Mouse (Mus musculus): ENCODE results near the gene Mocs1.
A peak's percentile ranks its signal among the peaks of the same experiment; 100 is the strongest.
"Not testable (repeated sequence)": the region's sequence is repeated elsewhere in the genome, so short reads cannot be mapped to it uniquely, and the experiment has no call there.

Gene Mocs1

DNA sequence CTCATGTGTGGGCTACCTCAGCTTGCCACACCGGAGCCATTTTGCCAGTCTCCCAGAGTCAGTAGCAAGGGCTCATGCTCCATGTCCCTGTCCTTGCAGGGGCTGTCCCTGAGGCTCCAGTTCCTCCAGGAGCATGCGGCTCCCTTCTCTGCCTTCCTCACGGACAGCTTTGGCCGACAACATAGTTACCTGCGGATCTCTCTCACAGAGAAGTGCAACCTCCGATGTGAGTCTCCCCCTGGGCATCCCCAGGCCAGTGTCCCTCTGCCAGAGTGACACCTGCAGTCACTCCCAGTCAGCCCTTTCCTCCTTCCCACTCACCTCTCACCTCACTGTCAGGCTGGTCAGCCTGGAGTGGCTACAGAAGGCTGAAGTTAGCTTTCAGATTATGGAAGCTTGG is 4.9 kb downstream of the Mocs1 start:
- no peak for DNase-seq

DNA sequence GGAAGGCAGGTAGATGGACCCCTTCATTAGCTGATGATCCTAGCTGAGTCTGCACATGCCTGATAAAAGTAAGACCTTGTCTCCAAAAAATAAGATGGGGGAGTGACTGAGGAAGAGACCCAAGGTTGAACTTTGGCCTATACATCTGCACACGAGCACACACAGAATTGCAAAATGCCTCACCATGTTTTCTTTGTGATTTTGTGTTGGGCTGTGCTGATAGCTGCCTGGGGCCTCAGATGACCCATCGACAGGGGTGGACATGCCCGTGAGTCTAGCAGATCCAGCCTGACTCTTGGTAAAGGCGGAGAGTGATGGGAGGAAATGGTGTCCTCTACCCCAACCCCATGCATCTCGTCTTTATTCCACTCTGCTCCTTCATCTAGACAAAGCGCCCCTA is 6.1 kb downstream of the Mocs1 start:
- no peak for DNase-seq

- DNase-seq: no peak
Observed at GRCm38 (mm10) chr17:49435081-49435480, 6.9 kb downstream of the Mocs1 start.

DNA sequence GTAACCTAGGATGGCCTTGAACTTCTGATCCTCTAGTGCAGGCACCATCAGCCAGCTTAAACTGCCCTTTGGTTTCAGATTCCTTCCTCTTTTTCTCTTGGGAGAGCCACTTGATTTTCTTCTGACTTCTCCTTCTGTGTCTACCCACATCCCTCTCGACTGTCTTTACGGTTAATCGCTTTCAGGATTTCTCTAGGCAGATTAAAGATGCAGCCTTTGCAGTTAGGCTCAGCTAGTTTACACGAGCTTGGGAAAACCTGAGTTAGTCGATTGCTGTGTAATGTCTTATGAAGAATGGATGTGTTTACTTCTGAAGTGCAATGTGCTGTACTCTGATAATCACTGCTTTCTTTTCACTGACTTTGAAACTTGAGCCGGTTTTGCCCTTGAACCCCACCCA is 8.5 kb downstream of the Mocs1 start:
- no peak for DNase-seq

- not testable (repeated sequence) for DNase-seq
Observed at GRCm38 (mm10) chr17:49437306-49437705, 9.1 kb downstream of the Mocs1 start.

DNA sequence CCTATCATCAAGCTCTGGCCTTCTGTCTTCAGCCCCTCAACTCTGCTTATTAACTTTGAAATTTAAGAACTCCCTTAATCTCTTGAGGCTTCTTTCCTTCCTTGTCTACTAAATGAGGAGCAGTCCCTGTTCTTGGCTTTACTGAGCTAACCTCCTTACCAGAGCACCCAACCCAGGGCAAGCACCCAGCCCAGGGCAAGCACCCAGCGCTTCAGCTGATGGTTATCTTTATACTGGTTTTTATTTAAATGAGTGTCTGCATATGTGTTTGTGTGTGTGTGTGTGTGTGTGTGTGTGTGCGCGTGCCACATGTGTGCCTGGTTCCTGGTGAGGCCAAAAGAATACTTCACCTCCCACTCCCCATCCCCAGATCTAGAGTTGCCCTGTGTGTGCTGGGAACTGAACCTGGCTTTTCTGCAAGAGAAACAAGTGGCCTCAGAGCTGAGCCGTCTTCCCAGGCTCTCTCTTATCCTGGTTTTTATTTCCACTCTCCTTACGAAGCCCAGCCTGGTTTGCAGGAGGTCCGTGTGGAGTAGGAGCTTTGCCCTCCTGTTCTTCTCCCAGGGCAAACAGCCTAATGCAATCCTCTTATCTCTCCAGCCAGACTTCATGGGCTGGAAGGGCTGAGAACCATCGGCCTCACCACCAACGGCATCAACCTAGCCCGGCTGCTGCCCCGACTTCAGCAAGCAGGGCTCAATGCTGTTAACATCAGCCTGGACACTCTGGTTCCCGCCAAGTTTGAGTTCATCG is 10.8 kb downstream of the Mocs1 start:
- DNase-seq: no peak

- DNase-seq: no peak
Observed at GRCm38 (mm10) chr17:49439706-49440105, 11.5 kb downstream of the Mocs1 start.

GRCm38 (mm10) chr17:49440331-49441130 is 12.4 kb downstream of the Mocs1 start:
- no peak for DNase-seq

GRCm38 (mm10) chr17:49442841-49443240 is 14.7 kb downstream of the Mocs1 start:
- not testable (repeated sequence) for DNase-seq

- no peak for DNase-seq
Observed at GRCm38 (mm10) chr17:49448570-49449229, 20.5 kb downstream of the Mocs1 start.

DNA sequence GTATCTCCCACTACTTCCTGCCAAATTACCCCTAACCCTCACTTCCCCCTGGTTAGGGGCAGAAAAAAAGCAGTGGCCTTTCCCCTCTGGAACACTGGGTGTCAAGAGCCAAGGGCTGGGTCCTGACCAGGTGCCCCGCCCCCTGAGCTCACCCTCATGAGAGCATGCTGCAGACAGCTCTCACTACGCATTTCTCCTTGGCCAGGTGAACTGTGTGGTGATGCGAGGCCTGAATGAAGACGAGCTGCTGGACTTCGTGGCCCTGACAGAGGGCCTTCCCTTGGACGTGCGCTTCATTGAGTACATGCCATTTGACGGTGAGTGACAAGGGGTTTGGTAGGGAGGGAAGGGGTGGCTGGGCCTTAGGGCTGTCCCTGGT is 21.1 kb downstream of the Mocs1 start:
- DNase-seq: no peak

GRCm38 (mm10) chr17:49450922-49451321 is 22.8 kb downstream of the Mocs1 start:
- no peak for DNase-seq

- DNase-seq: peak; percentile 2
Observed at GRCm38 (mm10) chr17:49456334-49456733, 28.2 kb downstream of the Mocs1 start.

DNA sequence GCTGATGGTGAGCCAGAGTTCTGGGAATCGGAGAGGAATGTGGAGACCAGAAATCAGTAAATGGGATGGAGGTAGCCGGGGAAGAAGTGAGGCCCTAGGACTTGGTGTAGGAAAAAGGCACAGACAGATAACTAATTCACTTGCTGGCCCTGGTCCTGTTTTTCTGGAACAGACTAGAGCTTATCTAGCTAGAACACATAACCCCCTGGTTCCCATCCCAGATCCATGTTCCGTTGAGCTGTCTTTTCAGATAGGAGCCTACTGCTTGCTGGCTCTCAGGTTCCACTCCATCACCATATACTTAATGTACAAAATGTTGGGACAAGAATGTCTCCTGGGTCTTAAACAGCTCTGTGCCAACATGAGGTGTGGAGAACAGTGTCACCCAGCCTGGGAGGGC is 29.7 kb downstream of the Mocs1 start:
- DNase-seq: no peak

GRCm38 (mm10) chr17:49458386-49458785 is 30.2 kb downstream of the Mocs1 start:
- DNase-seq: no peak

DNA sequence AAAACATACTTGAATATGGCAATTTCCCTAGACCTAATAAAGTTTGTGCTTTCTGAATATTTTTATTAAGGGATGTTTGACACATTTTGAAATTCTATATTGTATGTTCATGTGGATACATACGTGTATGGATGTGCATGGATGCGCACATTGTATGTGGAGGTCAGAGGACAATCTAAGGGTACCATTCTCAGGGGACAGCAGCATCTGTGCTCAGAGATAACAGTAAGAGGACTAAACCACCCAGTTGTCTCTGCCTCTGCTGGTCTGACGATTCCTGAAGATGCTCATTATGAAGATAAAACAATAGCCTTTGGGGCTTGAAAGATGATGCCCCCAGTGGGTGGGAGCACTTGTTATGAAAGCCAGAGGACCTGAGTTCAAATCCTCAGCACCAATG is 36.7 kb downstream of the Mocs1 start:
- no peak for DNase-seq

- peak; percentile 75 for DNase-seq
Observed at GRCm38 (mm10) chr17:49468223-49468622, 40.1 kb downstream of the Mocs1 start.

DNA sequence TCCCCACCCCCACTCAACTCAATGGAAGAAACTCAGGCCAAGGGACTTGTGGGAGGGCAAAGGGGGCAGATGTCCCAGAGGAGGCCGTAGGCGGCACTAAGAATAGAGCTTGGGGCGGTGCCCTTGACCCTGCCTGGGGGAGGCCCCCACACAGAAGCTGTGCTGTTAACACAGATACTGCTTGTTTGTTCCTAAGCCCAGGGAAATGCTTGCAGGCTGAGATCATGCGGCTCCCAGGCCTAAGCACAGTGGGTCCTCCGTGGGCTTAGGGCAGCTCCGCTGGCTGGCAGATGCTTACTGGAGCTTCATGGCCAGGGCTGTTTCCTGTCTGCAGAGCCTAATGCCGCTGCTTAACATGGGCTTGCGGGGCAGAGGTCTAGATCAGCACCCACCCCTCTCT is 44.5 kb downstream of the Mocs1 start:
- DNase-seq: no peak

GRCm38 (mm10) chr17:49474051-49474450 is 45.9 kb downstream of the Mocs1 start:
- no peak for DNase-seq

- DNase-seq: no peak
Observed at GRCm38 (mm10) chr17:49475174-49475573, 47.0 kb downstream of the Mocs1 start.

DNA sequence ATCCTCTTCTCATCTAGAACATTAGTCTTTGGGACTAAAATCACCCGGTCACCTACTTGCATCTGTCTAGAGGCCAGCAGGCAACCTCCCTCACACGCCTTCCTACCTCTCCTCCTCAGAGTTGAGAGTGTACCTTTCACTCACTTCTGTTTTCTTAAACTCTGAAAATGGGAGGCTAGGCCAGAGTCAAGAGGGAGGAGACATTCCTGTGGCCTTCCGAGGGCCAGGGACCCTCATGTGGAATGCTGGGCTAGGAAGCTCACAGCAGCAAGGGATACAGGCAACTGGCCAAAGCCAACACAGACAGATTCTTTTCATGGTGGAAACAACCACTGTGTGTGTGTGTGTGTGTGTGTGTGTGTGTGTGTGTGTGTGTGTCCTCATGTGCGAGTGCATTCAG is 49.2 kb downstream of the Mocs1 start:
- DNase-seq: no peak

DNA sequence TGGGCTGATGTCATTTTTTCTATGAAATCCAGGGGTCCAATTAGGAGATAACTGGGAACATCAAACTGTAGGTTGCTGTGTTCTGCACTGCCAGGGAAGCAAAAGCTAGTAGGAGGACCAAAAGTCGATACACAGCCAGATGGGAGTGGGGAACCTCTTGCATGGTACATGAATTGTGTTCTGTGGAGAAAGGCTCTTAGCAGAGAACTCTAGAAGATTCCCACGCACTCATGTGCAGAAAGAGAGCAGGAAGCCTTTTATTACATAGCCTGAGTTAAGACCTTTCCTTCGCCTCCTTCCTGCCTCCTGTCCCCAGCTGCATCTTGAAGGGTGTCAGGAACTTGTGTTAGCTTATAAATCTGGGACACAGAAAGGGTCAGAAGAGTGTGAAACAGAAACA is 53.7 kb downstream of the Mocs1 start:
- no peak for DNase-seq

DNA sequence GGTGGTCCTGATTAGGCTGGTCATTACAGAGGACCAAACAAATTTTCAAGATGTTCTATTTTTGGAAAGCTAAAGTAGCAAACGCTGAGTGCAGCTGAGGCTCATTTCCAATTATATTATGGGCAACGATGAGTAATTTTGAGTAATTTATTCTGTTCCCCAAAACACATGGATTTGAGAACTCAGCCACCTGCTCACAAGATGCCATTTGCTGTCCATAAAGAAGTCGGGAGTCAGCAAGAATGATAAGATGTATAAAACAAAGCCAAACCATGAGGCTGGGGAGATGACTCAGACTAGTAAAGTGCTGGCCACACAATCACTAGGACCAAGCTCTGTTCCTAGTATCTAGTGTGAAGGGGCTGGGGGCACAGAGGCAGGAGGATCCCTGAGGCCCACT is 56.3 kb downstream of the Mocs1 start:
- DNase-seq: no peak

DNA sequence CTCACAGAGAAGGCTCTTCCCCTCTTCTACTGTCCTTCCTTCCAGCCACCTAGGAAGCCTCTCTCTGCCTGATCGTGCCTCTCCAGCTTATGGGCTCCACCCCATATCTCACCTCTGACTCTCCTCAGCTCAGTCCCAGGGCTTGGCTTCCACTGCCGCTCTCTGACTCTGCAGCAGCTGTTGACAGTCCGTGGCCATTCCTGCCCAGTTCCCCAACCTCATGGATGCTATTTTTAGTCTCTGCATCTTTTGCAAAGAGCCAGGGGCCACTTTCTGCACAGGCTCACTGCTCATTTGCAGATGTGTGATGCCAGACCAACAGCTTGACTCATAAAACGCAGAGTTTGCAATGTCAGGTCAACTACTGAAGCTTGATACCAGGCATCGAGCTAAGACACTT is 60.9 kb downstream of the Mocs1 start:
- DNase-seq: no peak

Measured in right cerebral cortex, postnatal 14 days (tissue).